Mouse (Mus musculus) heart, adult 11 months (tissue): ENCODE results near the gene Romo1.
A peak's percentile ranks its signal among the peaks of the same experiment; 100 is the strongest.

Experiments
- DNase-seq: peaks from one replicate; pipeline ENCODE4 v3.0.0; 2022

Gene Romo1

DNA sequence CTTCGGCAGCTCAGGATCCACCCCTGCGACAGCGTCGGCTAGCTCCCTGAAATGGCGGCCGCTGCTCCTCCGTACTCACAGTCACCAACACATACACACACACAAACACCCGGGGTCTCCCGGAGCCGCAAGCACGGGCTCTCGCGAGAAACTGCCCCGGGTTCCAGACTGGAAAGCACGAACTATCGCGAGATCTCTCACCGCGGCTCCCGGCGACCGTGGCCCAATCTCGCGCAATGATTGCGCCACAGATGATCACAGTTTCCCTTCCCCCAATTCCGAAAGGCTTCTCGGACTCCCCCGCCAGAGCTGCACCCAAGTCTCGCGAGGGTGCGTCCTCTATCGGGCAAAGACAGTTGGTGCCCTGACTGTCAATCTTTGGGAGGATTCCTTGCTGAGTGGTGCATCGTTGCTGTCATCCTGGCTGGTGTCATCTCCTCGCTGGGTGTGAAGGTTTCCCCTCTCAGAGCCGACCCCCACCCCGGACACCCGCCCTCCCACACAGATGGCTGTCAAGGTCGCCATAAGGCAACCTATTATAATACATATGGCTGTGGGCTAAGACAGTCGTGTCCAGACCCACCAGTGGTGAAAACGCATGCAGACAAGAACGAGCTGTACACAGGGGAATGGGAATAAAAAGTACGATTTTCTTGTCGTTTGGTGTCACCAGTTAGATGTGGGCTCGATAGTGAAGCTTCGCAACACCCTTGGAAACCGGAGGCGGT is 36.4 kb downstream of the Romo1 start, which contains the start of gene Rbm39:
Gene Rbm39, minus strand, starts transcription at position 145 of the 728 bp plus-strand sequence.
- peak; percentile 100 for DNase-seq

GRCm38 (mm10) chr2:156180824-156181590 is 37.2 kb downstream of the Romo1 start:
- peak; percentile 87 for DNase-seq

GRCm38 (mm10) chr2:156181592-156181991 is 37.8 kb downstream of the Romo1 start:
- peak; percentile 88 for DNase-seq

GRCm38 (mm10) chr2:156189241-156189640 is 45.4 kb downstream of the Romo1 start:
- peak; percentile 81 for DNase-seq

DNA sequence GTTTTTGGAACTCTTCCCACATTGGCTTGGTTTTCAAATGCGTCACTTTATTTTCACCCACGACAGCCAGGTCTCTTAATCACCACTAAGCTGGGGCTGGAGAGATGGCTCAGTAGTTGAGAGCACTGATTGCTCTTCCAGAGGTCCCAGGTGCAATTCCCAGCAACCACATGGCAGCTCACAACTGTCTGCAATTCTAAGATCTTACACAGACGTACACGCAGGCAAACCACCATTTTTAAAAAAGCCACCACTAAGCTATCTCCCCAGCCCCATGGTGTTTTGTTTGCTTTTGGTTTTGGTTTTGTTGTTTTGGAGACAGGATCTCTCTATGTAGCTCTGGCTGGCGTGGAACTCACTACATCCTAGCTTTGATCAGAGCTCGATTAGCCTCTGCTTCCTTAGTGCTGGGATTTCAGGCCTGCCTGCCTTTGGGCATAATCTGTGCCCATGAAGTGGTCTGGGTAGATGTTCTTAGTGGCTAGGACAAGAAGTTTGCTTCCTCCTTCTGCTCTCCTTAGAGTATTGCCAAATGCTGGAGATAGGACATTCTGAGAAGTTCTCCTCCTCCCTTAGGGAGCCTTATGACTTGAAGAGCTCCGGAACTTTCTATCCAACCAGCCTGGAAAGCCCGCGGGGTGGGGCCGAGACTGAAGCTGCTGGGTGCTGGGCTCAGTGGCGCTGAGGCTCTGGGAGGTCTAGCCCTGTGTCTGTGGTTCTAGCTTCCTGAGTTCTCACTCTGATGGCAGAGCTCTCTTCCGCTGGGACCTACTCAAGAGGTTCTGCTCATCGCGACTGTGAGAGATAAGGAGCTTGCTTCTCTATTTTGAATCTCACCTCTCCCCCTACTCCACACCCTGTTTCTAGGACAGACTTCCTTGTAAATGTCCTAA is 46.4 kb downstream of the Romo1 start:
- DNase-seq, result peak; percentile 97

- DNase-seq, result peak; percentile 80
Measured at GRCm38 (mm10) chr2:156191540-156191939, 47.7 kb downstream of the Romo1 start.

DNA sequence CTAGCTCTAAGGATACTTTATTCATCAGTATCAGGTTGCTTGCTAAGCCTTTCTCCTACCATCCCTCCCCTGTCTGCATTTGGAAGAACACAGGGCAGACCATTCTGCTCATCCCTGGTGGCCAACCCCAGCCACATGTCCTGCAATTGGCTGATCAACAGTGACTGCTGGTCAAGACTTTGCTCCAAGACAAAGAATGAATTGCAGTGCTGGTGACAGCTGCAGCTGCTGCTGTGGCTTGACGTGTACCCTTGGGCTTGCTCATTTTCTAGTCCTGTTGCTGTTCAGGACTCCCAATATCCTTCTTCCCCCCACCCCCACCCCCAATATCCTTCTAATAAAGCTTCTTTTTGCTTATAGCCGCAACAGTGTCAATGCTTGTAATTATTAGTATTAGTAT is 48.2 kb downstream of the Romo1 start:
- DNase-seq, result peak; percentile 71

GRCm38 (mm10) chr2:156193066-156193862 is 49.4 kb downstream of the Romo1 start:
- peak; percentile 61 for DNase-seq

GRCm38 (mm10) chr2:156194571-156194970 is 50.7 kb downstream of the Romo1 start:
- DNase-seq, result peak; percentile 94
